Mouse (Mus musculus): ENCODE results near the gene Cdc40. TPM values are rescaled to one million over a fixed set of nuclear protein-coding genes. Genes with fewer than 3 reads are reported as not detected.
"Not testable (repeated sequence)": the region's sequence is repeated elsewhere in the genome, so short reads cannot be mapped to it uniquely, and the experiment has no call there.

Cdc40 gene
- total RNA-seq, 2 experiments from 2014 or later, result 8.7 to 8.8 TPM

GRCm38 (mm10) chr10:40872052-40872451 lies 11.1 kb downstream of the Cdc40 start:
- intact Hi-C loops (cut with DNase I; ENCODE audit: low total_unique reads), result no loop called here
- no peak for DNase-seq

- intact Hi-C loops (cut with DNase I; ENCODE audit: low total_unique reads), result no loop called here
- DNase-seq, result no peak
Observed at GRCm38 (mm10) chr10:40871301-40871700, 11.8 kb downstream of the Cdc40 start.

GRCm38 (mm10) chr10:40868081-40868480 lies 15.0 kb downstream of the Cdc40 start:
- no peak for DNase-seq

GRCm38 (mm10) chr10:40857599-40857998 lies 25.5 kb downstream of the Cdc40 start:
- intact Hi-C loops (cut with DNase I; ENCODE audit: low total_unique reads), result no loop called here
- no peak for DNase-seq

More at GRCm38 (mm10) chr10:40868081-40868480, 15.0 kb downstream of the Cdc40 start:
- intact Hi-C loops (cut with DNase I; ENCODE audit: low total_unique reads), result no loop called here

- intact Hi-C loops (cut with DNase I; ENCODE audit: low total_unique reads), result no loop called here
- no peak for DNase-seq
Observed at GRCm38 (mm10) chr10:40856703-40857102, 26.4 kb downstream of the Cdc40 start.

- intact Hi-C loops (cut with DNase I; ENCODE audit: low total_unique reads), result no loop called here
- no peak for DNase-seq
Observed at GRCm38 (mm10) chr10:40855616-40856015, 27.5 kb downstream of the Cdc40 start.

- DNase-seq, result no peak
- intact Hi-C loops (cut with DNase I; ENCODE audit: low total_unique reads), result no loop called here
Observed at GRCm38 (mm10) chr10:40851138-40851537, 32.0 kb downstream of the Cdc40 start.

- intact Hi-C loops (cut with DNase I; ENCODE audit: low total_unique reads), result no loop called here
Observed at GRCm38 (mm10) chr10:40850644-40851043, 32.5 kb downstream of the Cdc40 start.

GRCm38 (mm10) chr10:40847176-40847874 lies 35.8 kb downstream of the Cdc40 start:
- intact Hi-C loops (cut with DNase I; ENCODE audit: low total_unique reads), result no loop called here
- DNase-seq, result no peak

More at GRCm38 (mm10) chr10:40850644-40851043, 32.5 kb downstream of the Cdc40 start:
- no peak for DNase-seq

- intact Hi-C loops (cut with DNase I; ENCODE audit: low total_unique reads), result no loop called here
- DNase-seq, result no peak
Observed at GRCm38 (mm10) chr10:40845626-40846025, 37.5 kb downstream of the Cdc40 start.

GRCm38 (mm10) chr10:40844546-40844945 lies 38.6 kb downstream of the Cdc40 start:
- intact Hi-C loops (cut with DNase I; ENCODE audit: low total_unique reads), result no loop called here
- no peak for DNase-seq

- no peak for DNase-seq
- intact Hi-C loops (cut with DNase I; ENCODE audit: low total_unique reads), result no loop called here
Observed at GRCm38 (mm10) chr10:40843841-40844240, 39.3 kb downstream of the Cdc40 start.

GRCm38 (mm10) chr10:40840086-40840485 lies 43.0 kb downstream of the Cdc40 start:
- intact Hi-C loops (cut with DNase I; ENCODE audit: low total_unique reads), result no loop called here
- DNase-seq, result peak; percentile 24

GRCm38 (mm10) chr10:40831267-40831666 lies 51.8 kb downstream of the Cdc40 start:
- DNase-seq, result no peak
- intact Hi-C loops (cut with DNase I; ENCODE audit: low total_unique reads), result no loop called here

GRCm38 (mm10) chr10:40830312-40830711 lies 52.8 kb downstream of the Cdc40 start:
- intact Hi-C loops (cut with DNase I; ENCODE audit: low total_unique reads), result no loop called here

GRCm38 (mm10) chr10:40827706-40828105 lies 55.4 kb downstream of the Cdc40 start:
- intact Hi-C loops (cut with DNase I; ENCODE audit: low total_unique reads), result no loop called here
- no peak for DNase-seq

More at GRCm38 (mm10) chr10:40830312-40830711, 52.8 kb downstream of the Cdc40 start:
- no peak for DNase-seq

GRCm38 (mm10) chr10:40825952-40826351 lies 57.2 kb downstream of the Cdc40 start:
- DNase-seq, result no peak
- intact Hi-C loops (cut with DNase I; ENCODE audit: low total_unique reads), result no loop called here

GRCm38 (mm10) chr10:40816471-40816870 lies 66.6 kb downstream of the Cdc40 start:
- DNase-seq, result no peak
- intact Hi-C loops (cut with DNase I; ENCODE audit: low total_unique reads), result no loop called here

GRCm38 (mm10) chr10:40813627-40814026 lies 69.5 kb downstream of the Cdc40 start:
- no peak for DNase-seq
- intact Hi-C loops (cut with DNase I; ENCODE audit: low total_unique reads), result no loop called here

- DNase-seq; intact Hi-C loops (cut with DNase I; ENCODE audit: low total_unique reads): not testable (repeated sequence)
Observed at GRCm38 (mm10) chr10:40809411-40809910, 73.7 kb downstream of the Cdc40 start.

- intact Hi-C loops (cut with DNase I; ENCODE audit: low total_unique reads), result no loop called here
- no peak for DNase-seq
Observed at GRCm38 (mm10) chr10:40806221-40806620, 76.9 kb downstream of the Cdc40 start.
